9 mouse cellular contexts compared by ENCODE assay signal in the genomic region with DNA sequence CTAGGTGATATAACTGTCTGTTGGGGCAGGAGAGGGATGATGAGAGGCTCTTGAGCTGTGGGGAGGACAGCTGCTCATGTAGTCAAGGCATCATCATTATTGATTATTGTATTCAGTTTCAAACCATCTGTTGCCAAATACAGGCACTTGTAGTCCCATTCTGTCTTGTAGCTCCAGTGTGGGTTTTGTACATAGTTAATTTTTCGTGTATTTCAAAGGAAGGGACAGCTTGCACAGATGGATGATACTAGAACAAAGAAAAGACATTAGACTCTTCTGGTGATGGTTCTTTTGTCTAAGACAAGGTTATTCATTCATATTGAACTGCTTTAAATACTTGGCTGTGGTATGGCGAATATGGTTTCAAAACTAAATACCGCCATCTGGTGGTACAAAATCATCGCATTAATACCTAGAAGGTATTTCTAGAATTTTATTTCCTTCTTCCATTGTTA.
A peak's percentile ranks its signal among the peaks of the same experiment; 100 is the strongest.
DNase-seq lines count a peak whose midpoint lies in the region; ATAC-seq and TF ChIP-seq lines count a peak whose summit lies in the region.
"Had no signal": no experiment of that assay in that cellular context is flagged by ENCODE, and none has a peak within 500 bp of the region (broad histone marks: within the 10 kb centered on the region; RNA-seq: fewer than 3 reads in every experiment).

No protein-coding gene starts in this region.

- H3K4me3 ChIP-seq in liver, adult 2 months (ENCODE audit: insufficient read depth, low read depth, low read length): no peak overlapping the region
- H3K4me3 ChIP-seq in liver, embryonic 11.5 days (ENCODE audit: low read depth, low read length): no peak overlapping the region
- no peak overlapping the region for H3K4me3 ChIP-seq in forebrain, embryonic 16.5 days (replicated peaks; ENCODE audit: low read length)
- H3K4me3 ChIP-seq in limb, embryonic 14.5 days (replicated peaks; ENCODE audit: low read length): no peak overlapping the region
- H3K4me3 ChIP-seq: megakaryocyte, embryonic 14.5 days had no signal

- 0 out of 2 replicates have a peak, but pooled peaks have one; percentile 10 for TF ChIP-seq CTCF in liver, adult 2 months (IDR thresholded peaks at IDR 0.05; ENCODE audit: low read depth, low read length)

- H3K9ac ChIP-seq in liver, adult 2 months (ENCODE audit: low read depth, low read length): no peak overlapping the region
- no peak overlapping the region for H3K9ac ChIP-seq in liver, embryonic 11.5 days (ENCODE audit: low read depth, low read length)
- H3K9ac ChIP-seq in forebrain, embryonic 16.5 days (replicated peaks; ENCODE audit: low read depth, low read length): no peak overlapping the region
- no peak overlapping the region for H3K9ac ChIP-seq in limb, embryonic 14.5 days (ENCODE audit: low read depth, low read length, severe bottlenecking)

- H3K4me1 ChIP-seq in liver, adult 2 months (ENCODE audit: control insufficient read depth, insufficient read depth, low read length): no peaks in the 10 kb centered on the region
- no peaks in the 10 kb centered on the region for H3K4me1 ChIP-seq in liver, embryonic 11.5 days (replicated peaks; ENCODE audit: control insufficient read depth, insufficient read depth, low read length)
- peaks cover 5% of the 10 kb centered on the region for H3K4me1 ChIP-seq in forebrain, embryonic 16.5 days (replicated peaks; ENCODE audit: control insufficient read depth, insufficient read depth, low read length)
- H3K4me1 ChIP-seq in limb, embryonic 14.5 days (ENCODE audit: control insufficient read depth, insufficient read depth, low read length): no peaks in the 10 kb centered on the region
- H3K4me1 ChIP-seq: megakaryocyte, embryonic 14.5 days had no signal

- H3K27ac ChIP-seq in liver, adult 2 months (replicated peaks; ENCODE audit: insufficient read depth, low read depth, low read length): no peak overlapping the region
- no peak overlapping the region for H3K27ac ChIP-seq in liver, embryonic 11.5 days (ENCODE audit: low read depth, low read length)
- H3K27ac ChIP-seq in forebrain, embryonic 16.5 days (ENCODE audit: low read length): peak overlapping the region; percentile 23; the same call in 1 of the 2 replicates
- H3K27ac ChIP-seq in limb, embryonic 14.5 days (replicated peaks; ENCODE audit: low read depth, low read length): no peak overlapping the region

- WGBS in liver, adult 2 months: 39% methylated on average over 4 of the region's 4 CpGs
- 39% methylated on average over 4 of the region's 4 CpGs for WGBS in liver, embryonic 11.5 days
- 27% methylated on average over 4 of the region's 4 CpGs for WGBS in forebrain, embryonic 16.5 days
- 39% methylated on average over 4 of the region's 4 CpGs for WGBS in limb, embryonic 14.5 days

- H3K4me2 ChIP-seq in liver, embryonic 11.5 days: no peak overlapping the region
- no peak overlapping the region for H3K4me2 ChIP-seq in forebrain, embryonic 16.5 days (ENCODE audit: low read length)
- H3K4me2 ChIP-seq in limb, embryonic 14.5 days (replicated peaks; ENCODE audit: low read depth, low read length, severe bottlenecking): no peak overlapping the region

- H3K36me3 ChIP-seq in liver, adult 2 months (ENCODE audit: control insufficient read depth, insufficient read depth, low read length): no peaks in the 10 kb centered on the region
- H3K36me3 ChIP-seq in liver, embryonic 11.5 days (ENCODE audit: control insufficient read depth, insufficient read depth, low read length): no peaks in the 10 kb centered on the region
- no peaks in the 10 kb centered on the region for H3K36me3 ChIP-seq in forebrain, embryonic 16.5 days (ENCODE audit: control insufficient read depth, insufficient read depth)
- no peaks in the 10 kb centered on the region for H3K36me3 ChIP-seq in limb, embryonic 14.5 days (ENCODE audit: control insufficient read depth, insufficient read depth, low read length)

- H3K9me3 ChIP-seq in liver, embryonic 11.5 days (ENCODE audit: control insufficient read depth, low read length): no peaks in the 10 kb centered on the region
- H3K9me3 ChIP-seq in forebrain, embryonic 16.5 days (ENCODE audit: control insufficient read depth, low read length): no peaks in the 10 kb centered on the region
- no peaks in the 10 kb centered on the region for H3K9me3 ChIP-seq in limb, embryonic 14.5 days (ENCODE audit: control insufficient read depth, low read length)
- H3K9me3 ChIP-seq: megakaryocyte, embryonic 14.5 days had no signal

- no peaks in the 10 kb centered on the region for H3K79me2 ChIP-seq in liver, adult 2 months (ENCODE audit: control insufficient read depth, insufficient read depth, low read length)

- peak; percentile 10 for DNase-seq in adrenal gland, postnatal 14 days
- no peak for DNase-seq in adrenal gland, adult 8-10 months
- DNase-seq in liver, adult 2 months (ENCODE audit: extremely low read depth, low read depth, low spot score): peak; percentile 12
- DNase-seq in liver, embryonic 11.5 days (ENCODE audit: low spot score): no peak
- peak; percentile 80 for DNase-seq in limb, embryonic 14.5 days (ENCODE audit: low spot score)
- no peak for DNase-seq in thymus, postnatal 25 days
- DNase-seq in urinary bladder, adult 2 months (ENCODE audit: low spot score): no peak

- H3K27me3 ChIP-seq in liver, adult 2 months (ENCODE audit: control insufficient read depth, insufficient read depth, low read length): no peaks in the 10 kb centered on the region
- H3K27me3 ChIP-seq in liver, embryonic 11.5 days (replicated peaks; ENCODE audit: control insufficient read depth, insufficient read depth, low read length): no peaks in the 10 kb centered on the region
- H3K27me3 ChIP-seq in forebrain, embryonic 16.5 days (replicated peaks; ENCODE audit: control insufficient read depth, insufficient read depth, low read length): no peaks in the 10 kb centered on the region
- no peaks in the 10 kb centered on the region for H3K27me3 ChIP-seq in limb, embryonic 14.5 days (ENCODE audit: control insufficient read depth, insufficient read depth, low read length)
- H3K27me3 ChIP-seq: megakaryocyte, embryonic 14.5 days had no signal

- TF ChIP-seq POLR2A in liver, adult 2 months (IDR thresholded peaks at IDR 0.05; ENCODE audit: extremely low read depth, insufficient read depth, low read length): no peak
- TF ChIP-seq POLR2A in limb, embryonic 14.5 days (IDR thresholded peaks at IDR 0.05; ENCODE audit: borderline replicate concordance, extremely low read depth, insufficient read depth, insufficient read length): no peak

- no peak for ATAC-seq in liver, embryonic 11.5 days (replicated peaks; ENCODE audit: low FRiP score)
- ATAC-seq in forebrain, embryonic 16.5 days: peak; percentile 86
- no peak for ATAC-seq in limb, embryonic 14.5 days (ENCODE audit: low FRiP score, low read depth)

Comparison
In these comparisons a context has a peak if more than half of its experiments do, and no peak if none do; other contexts are left out.
1. DNase-seq: peak in adrenal gland, postnatal 14 days (single experiment), liver, adult 2 months (single experiment) and limb, embryonic 14.5 days (single experiment); none in adrenal gland, adult 8-10 months (single experiment), liver, embryonic 11.5 days (single experiment), thymus, postnatal 25 days (single experiment) and urinary bladder, adult 2 months (single experiment).